Mouse (Mus musculus) E14TG2a.4 (cell line): ENCODE data around the gene Rgs3.

ENCODE experiments used
- CTCF ChIP-seq: conservative IDR thresholded peaks from 2 replicates; pipeline ENCODE4 v1.5.1; 2014; ENCODE audit warnings: low read length
- NANOG ChIP-seq: IDR thresholded peaks from 2 replicates; pipeline ENCODE4 v1.6.1; 2014; ENCODE audit warnings: borderline replicate concordance, low read length, mixed read lengths

GRCm38 (mm10) chr4:62693839-62694238, 134.2 kb downstream of the Rgs3 start:
- TF ChIP-seq CTCF (peak; percentile 50), NANOG (no peak)
